In the genomic region with DNA sequence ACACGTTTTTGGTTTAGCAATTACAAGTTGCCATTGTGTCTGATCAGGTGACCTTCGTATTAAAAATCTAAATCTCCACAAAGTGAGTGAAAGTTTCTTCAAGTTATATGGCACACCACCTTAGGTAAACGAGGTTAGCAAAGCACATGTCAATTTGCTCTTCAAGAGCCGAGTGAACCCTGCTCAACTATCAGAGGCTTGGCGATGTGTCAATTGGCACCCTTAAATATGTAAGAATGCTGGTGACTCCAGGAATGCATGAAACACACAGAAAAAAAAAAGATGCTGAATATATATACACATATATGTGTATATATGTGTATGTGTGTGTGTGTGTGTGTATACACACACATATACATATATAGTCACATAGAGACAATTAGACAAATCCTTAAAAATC, we compare ENCODE assay signal across 8 mouse cellular contexts. TPM values are rescaled to one million over a fixed set of nuclear protein-coding genes. Genes with fewer than 3 reads are reported as not detected.
DNase-seq lines count a peak whose midpoint lies in the region; ATAC-seq lines count a peak whose summit lies in the region.

No protein-coding gene starts in this region.

- no peak overlapping the region for H3K27ac ChIP-seq in forebrain, embryonic 12.5 days
- H3K27ac ChIP-seq in kidney, embryonic 16.5 days (ENCODE audit: low read length): no peak overlapping the region
- H3K27ac ChIP-seq in midbrain, embryonic 13.5 days: no peak overlapping the region

- peaks cover 27% of the 10 kb centered on the region for H3K4me1 ChIP-seq in forebrain, embryonic 12.5 days
- H3K4me1 ChIP-seq in kidney, embryonic 16.5 days (ENCODE audit: insufficient read depth, low read length): peaks cover 17% of the 10 kb centered on the region
- peaks cover 33% of the 10 kb centered on the region for H3K4me1 ChIP-seq in midbrain, embryonic 13.5 days (replicated peaks)

- peak overlapping the region; percentile 98 for H3K4me3 ChIP-seq in forebrain, embryonic 12.5 days (replicated peaks)
- H3K4me3 ChIP-seq in kidney, embryonic 16.5 days (ENCODE audit: low read length): peak overlapping the region; percentile 96
- peak overlapping the region; percentile 87 for H3K4me3 ChIP-seq in midbrain, embryonic 13.5 days (replicated peaks)

- H3K9ac ChIP-seq in forebrain, embryonic 12.5 days: no peak overlapping the region
- peak overlapping the region; percentile 97; the same call in 1 of the 2 replicates for H3K9ac ChIP-seq in kidney, embryonic 16.5 days (replicated peaks; ENCODE audit: low read length)
- peak overlapping the region; percentile 93 for H3K9ac ChIP-seq in midbrain, embryonic 13.5 days (replicated peaks)

- no peaks in the 10 kb centered on the region for H3K36me3 ChIP-seq in forebrain, embryonic 12.5 days (replicated peaks)
- no peaks in the 10 kb centered on the region; the same call in 1 of the 2 replicates for H3K36me3 ChIP-seq in kidney, embryonic 16.5 days (ENCODE audit: insufficient read depth, low read length)
- no peaks in the 10 kb centered on the region for H3K36me3 ChIP-seq in midbrain, embryonic 13.5 days

- H3K27me3 ChIP-seq in forebrain, embryonic 12.5 days: peaks cover 7% of the 10 kb centered on the region; the same call in 1 of the 2 replicates
- no peaks in the 10 kb centered on the region for H3K27me3 ChIP-seq in kidney, embryonic 16.5 days (ENCODE audit: insufficient read depth, low read length)
- no peaks in the 10 kb centered on the region for H3K27me3 ChIP-seq in midbrain, embryonic 13.5 days

- ATAC-seq in forebrain, embryonic 12.5 days (ENCODE audit: low FRiP score): no peak
- no peak for ATAC-seq in kidney, embryonic 16.5 days (ENCODE audit: low FRiP score, low TSS enrichment)
- no peak for ATAC-seq in midbrain, embryonic 13.5 days

- DNase-seq in adrenal gland, postnatal 14 days: peak; percentile 31
- DNase-seq in adrenal gland, adult 18-20 months (ENCODE audit: low spot score in 2 of 2): no peak
- DNase-seq in layer of hippocampus, postnatal 14 days (ENCODE audit: low spot score in 2 of 2): no peak
- no peak for DNase-seq in gastrocnemius, postnatal 14 days
- no peak for DNase-seq in cerebellum, postnatal 14 days

- WGBS in forebrain, embryonic 12.5 days: 36% methylated on average over 5 of the region's 5 CpGs
- WGBS in kidney, embryonic 16.5 days: 35% methylated on average over 5 of the region's 5 CpGs
- 29% methylated on average over 5 of the region's 5 CpGs for WGBS in midbrain, embryonic 13.5 days

- peak overlapping the region; percentile 77 for H3K4me2 ChIP-seq in forebrain, embryonic 12.5 days
- peak overlapping the region; percentile 72 for H3K4me2 ChIP-seq in kidney, embryonic 16.5 days (replicated peaks; ENCODE audit: low read depth, low read length)
- peak overlapping the region; percentile 65 for H3K4me2 ChIP-seq in midbrain, embryonic 13.5 days (replicated peaks)

- no peaks in the 10 kb centered on the region for H3K9me3 ChIP-seq in forebrain, embryonic 12.5 days
- H3K9me3 ChIP-seq in kidney, embryonic 16.5 days (ENCODE audit: low read length): peaks cover 4% of the 10 kb centered on the region; the same call in 1 of the 2 replicates
- no peaks in the 10 kb centered on the region for H3K9me3 ChIP-seq in midbrain, embryonic 13.5 days

- intact Hi-C loops in gastrocnemius, postnatal 14 days (cut with DNase I; ENCODE audit: low total_unique reads): no loop called here

RNA-seq across cellular contexts. Expression of a gene that starts 1.4 kb away (rescaled TPM):
- total RNA-seq in adrenal gland, postnatal 14 days (2021): 49.3 and 55.0 TPM in 2 replicates
- 10 to 100 TPM; 44.5 to 52.7 TPM for total RNA-seq in adrenal gland, adult 18-20 months (2021)
- polyA plus RNA-seq in forebrain, embryonic 12.5 days (2016; fragmentation: Nextera tagmentation; extraction: Ambion mirVana): 47.2 and 47.6 TPM in 2 replicates
- polyA plus RNA-seq in kidney, embryonic 16.5 days (2015; fragmentation: Nextera tagmentation; extraction: Ambion mirVana): 31.5 and 33.2 TPM in 2 replicates
- polyA plus RNA-seq in midbrain, embryonic 13.5 days (2015; fragmentation: Nextera tagmentation; extraction: Ambion mirVana): 36.6 and 40.8 TPM in 2 replicates
- total RNA-seq in layer of hippocampus, postnatal 14 days (2021): 100 to 1,000 TPM; 112 to 116 TPM
- total RNA-seq in gastrocnemius, postnatal 14 days (2021): 10 to 100 TPM; 38.5 to 42.1 TPM
